Comparison of ENCODE assay signal across 1 mouse cellular context in genomic region chr12:39224073-39224472, GRCm38 (mm10).
A peak's percentile ranks its signal among the peaks of the same experiment; 100 is the strongest.
TF ChIP-seq lines count a peak whose summit lies in the region.

No protein-coding gene starts in this region.

TF ChIP-seq in CH12.LX, 34 proteins besides CTCF, POLR2A, EP300 and RAD21 (continued from another document):
- 0 out of 2 replicates have a peak, but pooled peaks have one; percentile 51 for TF ChIP-seq JUN (IDR thresholded peaks at IDR 0.05; ENCODE audit: insufficient read depth, low read depth, low read length)
- no peak for TF ChIP-seq PAX5 (IDR thresholded peaks at IDR 0.05; ENCODE audit: low read length)
- TF ChIP-seq TBP (conservative IDR thresholded peaks at IDR 0.05; ENCODE audit: low read depth, low read length), result no peak
- no peak for TF ChIP-seq IRF4 (IDR thresholded peaks at IDR 0.05; ENCODE audit: low read depth, low read length)
- no peak for TF ChIP-seq MAX (IDR thresholded peaks at IDR 0.05; ENCODE audit: low read length)
- TF ChIP-seq E2F4 (IDR thresholded peaks at IDR 0.05; ENCODE audit: insufficient replicate concordance, low read depth, low read length), result no peak
- TF ChIP-seq SIN3A (IDR thresholded peaks at IDR 0.05; ENCODE audit: low read length), result no peak
- TF ChIP-seq GABPA (IDR thresholded peaks at IDR 0.05; ENCODE audit: insufficient replicate concordance, low read depth, low read length), result no peak
- TF ChIP-seq SMC3 (IDR thresholded peaks at IDR 0.05; ENCODE audit: low read depth, low read length), result no peak
- TF ChIP-seq ZKSCAN1 (IDR thresholded peaks at IDR 0.05; ENCODE audit: borderline replicate concordance, low read depth, low read length), result no peak
- no peak for TF ChIP-seq CHD2 (IDR thresholded peaks at IDR 0.05; ENCODE audit: low read length)
- TF ChIP-seq RCOR1 (conservative IDR thresholded peaks at IDR 0.05; ENCODE audit: low read depth, low read length), result no peak
- no peak for TF ChIP-seq KAT2A (IDR thresholded peaks at IDR 0.05; ENCODE audit: insufficient replicate concordance, low read length)
- TF ChIP-seq USF2 (conservative IDR thresholded peaks at IDR 0.05; ENCODE audit: low read depth, low read length), result no peak
- TF ChIP-seq ETS1 (conservative IDR thresholded peaks at IDR 0.05; ENCODE audit: low read depth, low read length), result peak; percentile 79
- no peak for TF ChIP-seq CHD1 (IDR thresholded peaks at IDR 0.05; ENCODE audit: low read depth, low read length)
TF ChIP-seq in CH12.LX: peak in this region for 5.
